Mouse (Mus musculus) adrenal gland, adult (tissue): ENCODE measurements at regions not wholly inside any gene's neighbourhood (a gene's known extent, or its start where the extent isn't known, plus 50 kb on each side); places are given as distances from the start of the nearest gene placed in this dataset.
"Not testable (repeated sequence)": the region's sequence is repeated elsewhere in the genome, so short reads cannot be mapped to it uniquely, and the experiment has no call there.

ENCODE experiments used
- DNase-seq, 2 experiments: peaks; one replicate each; pipeline ENCODE4 v3.0.0; 2022 to 2023; ENCODE audit warnings: low spot score in 1 of 2; ENCODE audit not compliant: inconsistent age in 2 of 2

DNA sequence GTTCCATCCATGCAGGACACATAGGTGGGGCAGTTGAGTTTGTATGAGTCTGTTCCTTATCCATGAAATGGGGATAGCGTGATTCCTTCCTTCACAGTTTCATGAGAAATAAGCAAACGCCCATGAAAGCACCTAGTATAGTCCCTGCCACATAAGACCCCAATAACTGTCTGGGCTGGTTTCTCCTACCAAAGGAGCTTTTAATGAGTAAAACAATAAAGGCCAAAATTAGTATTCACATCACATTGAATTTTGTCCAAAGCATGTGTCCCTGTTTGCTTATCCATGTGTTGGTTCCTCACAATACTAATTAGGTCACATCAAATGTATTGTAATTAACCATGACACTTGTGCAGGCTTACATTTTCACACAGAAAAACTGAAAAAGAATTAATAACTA, 221.3 kb downstream of the Prdm13 start:
- DNase-seq: no peak

DNA sequence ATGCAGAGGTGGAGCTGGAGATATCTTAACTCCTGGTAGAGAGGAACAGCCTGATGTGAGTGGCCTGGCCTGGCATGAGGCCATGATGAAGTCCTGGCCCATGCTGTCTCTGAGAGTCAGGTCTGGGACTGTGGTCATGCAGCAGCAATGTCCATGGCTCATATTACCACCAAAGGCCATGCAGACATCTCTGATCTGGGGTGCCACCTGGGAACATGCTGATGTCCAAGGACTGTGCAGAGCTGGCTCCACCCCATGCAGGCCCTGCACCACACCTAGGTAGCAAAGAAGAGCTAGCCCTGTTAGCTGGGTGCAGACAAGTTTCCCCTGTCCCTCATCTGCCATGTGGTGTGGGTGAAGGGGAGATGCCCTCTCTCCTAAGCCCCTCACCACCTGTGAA, 244.5 kb downstream of the Prdm13 start:
- DNase-seq: no peak

DNA sequence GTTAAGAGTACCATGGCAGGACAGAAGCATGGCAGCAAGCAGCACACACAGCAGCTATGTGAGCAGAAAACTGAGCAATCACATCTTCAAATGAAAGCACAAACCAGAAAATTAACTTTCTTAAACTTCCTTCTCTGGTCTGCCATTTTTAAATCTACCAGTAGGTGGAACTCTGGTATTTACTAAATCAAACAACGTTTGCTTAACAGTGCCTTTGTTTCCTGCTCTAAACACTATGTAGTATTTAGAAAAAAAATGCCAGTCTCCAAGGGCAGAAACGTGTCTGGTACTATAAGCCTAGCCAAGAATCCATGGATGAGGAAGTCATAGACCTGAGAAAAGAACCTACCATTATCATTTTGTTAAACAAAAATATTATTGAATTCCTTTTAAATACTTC, 249.1 kb downstream of the Prdm13 start:
- DNase-seq: no peak

DNA sequence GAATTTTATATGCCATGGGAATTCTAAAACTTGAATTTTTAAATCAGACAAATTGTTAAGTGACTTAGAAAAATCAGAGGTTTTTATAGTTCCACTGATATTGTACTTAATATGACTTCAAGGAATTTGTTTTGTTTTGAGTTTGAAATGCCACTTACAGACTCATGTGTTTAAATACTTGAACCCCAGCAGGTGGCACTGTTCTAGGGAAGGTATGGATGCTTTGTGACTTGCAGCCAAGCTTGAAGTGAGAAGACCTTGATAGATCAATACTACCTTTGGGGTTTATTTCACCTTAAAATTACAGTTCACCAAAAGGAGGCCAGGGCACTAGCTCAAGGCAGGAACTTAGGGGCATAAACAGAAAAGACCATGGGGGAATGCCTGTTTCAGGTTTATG, 277.9 kb downstream of the Prdm13 start:
- peak in 1 of 2 experiments; percentile 15 for DNase-seq

DNA sequence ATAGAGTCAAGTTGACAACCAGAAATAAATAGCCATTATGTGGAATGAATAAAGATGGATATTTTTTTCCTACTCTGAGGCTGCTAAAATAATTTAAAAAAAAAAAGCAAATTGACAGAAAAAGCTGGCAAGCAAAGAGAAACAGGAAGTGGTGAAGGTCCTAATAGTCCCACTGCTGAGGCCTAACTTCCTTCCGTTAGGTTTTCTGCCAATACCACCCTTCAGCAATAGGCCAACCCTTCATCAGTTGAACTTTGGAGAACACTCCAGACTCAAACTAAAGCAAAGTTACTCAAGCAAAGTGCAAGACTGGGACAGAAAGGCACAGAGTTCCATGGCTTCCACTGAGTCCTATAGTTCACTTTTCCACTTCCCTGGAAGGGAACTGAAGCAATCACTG, 316.4 kb downstream of the Prdm13 start:
- no peak for DNase-seq

DNA sequence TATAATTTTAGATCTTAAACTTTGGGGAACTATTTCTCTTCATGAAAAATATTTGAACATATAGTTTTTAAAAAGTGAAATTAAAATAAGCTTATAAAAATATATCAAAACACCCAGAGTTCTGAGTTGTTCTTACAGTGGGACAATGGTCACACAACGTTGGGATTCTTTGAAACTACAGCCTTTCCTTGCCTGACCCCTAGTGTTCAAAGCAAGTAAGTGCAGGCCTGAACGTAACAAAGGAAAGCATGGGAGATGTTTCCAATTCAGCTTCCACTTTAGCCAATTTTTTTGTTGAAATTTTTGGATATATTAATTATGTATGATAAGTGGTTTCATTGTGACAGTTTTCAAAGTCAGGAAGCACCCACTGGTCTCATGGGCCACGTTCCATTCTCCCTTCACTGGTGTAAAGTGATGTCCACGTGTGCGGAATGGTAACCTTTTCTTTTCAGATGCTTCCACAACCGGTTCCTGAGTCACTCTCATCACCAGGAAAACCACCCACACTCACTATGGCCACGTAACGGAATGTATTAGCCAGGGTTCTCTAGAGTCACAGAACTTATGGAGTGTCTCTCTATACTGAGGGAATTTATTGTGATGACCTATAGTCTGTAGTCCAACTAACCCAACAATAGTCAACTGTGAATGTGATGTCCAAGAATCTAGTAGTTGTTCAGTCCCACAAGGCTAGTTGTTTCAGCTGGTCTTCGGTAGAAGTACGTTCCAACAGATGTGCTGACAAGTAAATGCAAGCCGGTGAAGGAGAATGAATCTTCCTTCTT, 317.3 kb downstream of the Prdm13 start:
- DNase-seq: peak in 1 of 2 experiments; percentile 62

DNA sequence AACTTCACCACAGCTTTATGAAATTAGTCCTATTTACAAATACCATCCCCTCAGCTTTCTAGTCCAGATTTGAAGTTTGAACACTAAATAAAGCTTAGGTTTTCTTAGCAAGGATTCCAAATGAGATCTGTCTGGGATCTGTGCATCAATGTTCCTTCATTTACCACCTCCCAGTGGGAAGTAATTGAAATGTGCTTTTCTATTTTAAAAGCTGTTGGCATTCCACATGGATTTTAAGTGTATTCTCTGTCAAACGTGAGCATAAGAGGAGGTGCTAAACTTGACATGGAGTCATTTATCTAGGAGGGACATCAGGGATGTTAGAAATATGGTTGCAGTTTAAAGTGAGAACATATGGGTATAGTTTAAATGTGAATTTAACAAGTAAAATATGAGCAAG, 364.0 kb downstream of the Prdm13 start:
- DNase-seq: no peak

DNA sequence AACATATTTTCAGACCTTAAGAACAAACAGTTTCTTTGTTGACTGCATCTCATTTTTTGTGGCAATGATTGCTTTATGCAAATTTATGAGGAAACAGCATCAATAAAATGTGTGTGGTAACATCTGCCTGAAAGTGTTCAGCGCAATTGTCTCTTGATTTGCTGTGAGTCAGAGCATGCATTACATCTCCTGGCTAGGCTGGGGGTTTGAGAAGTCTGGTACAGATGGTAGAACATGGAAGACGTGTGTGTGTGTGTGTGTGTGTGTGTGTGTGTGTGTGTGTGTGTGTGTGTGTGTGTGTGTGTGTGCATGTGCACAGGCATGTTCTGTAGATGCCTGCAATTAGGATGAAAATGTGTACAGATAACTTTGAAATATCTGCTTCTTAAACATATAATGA, 376.5 kb downstream of the Prdm13 start:
- not testable (repeated sequence) for DNase-seq

DNA sequence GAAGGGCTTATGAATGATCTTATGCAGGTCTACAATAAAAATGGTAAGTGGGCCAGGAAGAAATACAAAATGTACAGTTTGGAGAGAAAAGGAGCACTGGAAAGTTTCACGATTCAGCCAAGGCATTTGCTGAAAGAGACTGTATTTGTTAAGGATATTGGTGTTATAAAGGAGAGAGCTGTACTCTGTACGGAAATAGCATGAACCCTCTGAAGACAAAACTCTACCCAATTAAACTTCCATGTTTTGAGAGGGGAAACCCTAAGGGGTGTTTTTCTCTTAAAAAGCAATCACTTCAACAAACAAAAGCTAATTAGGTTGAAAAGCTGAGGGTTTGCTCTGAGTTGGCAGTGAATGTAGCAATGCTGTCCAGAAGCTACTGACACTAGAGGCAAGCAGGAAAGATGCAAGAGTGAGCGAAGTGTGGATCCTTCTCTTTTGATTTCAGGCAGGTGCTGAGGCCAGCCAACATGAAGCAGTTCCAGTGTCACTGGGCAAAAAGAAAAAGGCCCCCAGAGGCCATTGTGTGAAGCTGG, 378.2 kb downstream of the Prdm13 start:
- peak in 1 of 2 experiments; percentile 7 for DNase-seq

DNA sequence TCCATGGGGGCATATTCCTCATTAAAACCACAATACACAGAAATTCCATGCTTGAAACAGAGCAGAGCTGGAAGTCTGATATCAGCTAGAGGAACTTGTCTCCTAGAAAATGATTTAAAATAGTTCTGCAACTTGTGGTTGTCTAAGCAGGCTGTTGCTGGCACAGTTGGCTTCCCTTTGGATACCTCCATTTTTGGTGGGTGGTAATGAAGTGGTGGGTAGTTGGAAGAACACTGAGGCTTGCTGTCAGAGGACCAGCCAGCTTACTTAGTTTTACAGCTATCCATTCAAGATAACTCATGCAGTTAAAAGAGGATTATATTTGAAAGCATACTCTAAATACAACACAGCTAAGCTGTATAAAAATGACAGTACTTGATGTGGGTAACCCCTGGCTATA, 385.6 kb downstream of the Prdm13 start:
- no peak for DNase-seq

DNA sequence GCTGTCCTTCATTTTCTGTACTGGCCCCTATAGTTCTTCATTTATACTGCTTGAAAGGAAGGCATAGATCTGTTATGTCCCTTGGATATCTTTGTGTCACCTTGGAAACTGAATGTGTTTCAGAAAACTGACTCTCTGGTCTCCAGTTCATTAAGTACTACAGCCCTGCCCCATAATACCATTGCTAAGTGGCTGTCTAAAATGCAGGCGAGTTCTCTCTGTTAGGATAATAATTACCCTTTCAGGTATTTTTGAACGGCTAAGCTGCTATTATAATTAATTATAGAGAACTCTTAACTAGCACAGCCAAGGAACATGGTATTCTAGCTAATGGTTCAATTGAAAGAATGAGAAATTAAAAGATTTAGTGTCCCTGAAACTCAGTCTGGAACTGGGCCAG, 418.5 kb downstream of the Prdm13 start:
- DNase-seq: no peak

DNA sequence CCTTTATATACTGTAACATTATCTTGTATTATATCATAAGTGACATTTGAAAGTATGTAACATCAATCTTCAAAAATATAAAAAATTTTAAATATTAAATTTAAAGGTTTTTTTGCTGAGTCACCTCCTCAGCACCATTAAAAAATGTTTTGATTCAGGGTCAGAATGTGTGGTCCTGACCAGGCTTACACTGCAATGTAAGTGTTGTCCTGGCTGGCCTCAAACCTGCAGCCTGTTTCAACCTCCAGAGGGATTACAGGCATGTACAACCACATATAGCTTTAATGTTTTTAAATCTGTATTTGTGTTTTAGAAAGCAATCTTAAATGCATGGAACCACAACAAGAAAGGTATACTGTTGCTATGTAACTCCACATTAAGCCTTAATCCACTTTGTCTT, 418.9 kb downstream of the Prdm13 start:
- no peak for DNase-seq

DNA sequence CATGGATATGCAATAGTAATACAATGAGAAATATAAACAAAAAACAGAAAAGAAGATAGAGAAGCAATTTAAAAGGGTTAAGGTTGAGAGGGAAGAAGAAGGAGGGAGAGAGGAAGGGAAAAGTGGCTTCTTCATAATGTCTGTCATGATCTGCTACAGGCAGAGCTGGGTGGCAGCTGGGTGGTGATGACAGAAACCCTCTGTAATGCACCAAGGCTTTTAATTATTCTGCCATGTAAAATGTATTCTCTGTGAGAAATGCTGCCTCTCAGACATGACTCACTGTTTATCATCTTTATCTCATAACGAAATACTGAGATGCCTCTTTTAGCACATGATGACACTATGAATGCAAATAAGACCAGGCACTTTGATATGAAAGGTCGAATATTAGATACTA, 435.4 kb downstream of the Prdm13 start:
- no peak for DNase-seq

DNA sequence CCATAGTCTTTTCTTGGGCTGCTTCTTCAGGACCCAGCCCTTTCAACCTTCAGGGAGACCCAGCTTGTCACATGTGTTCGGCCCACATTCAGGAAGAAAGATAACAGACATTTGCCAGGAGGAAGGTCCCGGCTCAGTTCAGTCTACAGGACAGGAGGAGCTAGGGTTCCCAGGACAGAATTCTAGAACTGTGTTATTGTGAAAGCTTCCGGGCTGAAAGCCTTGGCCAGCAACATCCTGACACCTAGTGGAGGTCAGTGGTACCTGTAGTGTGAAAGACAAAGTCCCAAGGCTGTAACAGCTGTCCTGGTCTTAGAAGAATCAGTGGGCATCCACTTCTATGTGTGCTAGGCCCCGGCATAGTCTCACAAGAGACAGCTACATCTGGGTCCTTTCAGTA, 463.1 kb downstream of the Prdm13 start:
- DNase-seq: peak; percentile 10 to 64

DNA sequence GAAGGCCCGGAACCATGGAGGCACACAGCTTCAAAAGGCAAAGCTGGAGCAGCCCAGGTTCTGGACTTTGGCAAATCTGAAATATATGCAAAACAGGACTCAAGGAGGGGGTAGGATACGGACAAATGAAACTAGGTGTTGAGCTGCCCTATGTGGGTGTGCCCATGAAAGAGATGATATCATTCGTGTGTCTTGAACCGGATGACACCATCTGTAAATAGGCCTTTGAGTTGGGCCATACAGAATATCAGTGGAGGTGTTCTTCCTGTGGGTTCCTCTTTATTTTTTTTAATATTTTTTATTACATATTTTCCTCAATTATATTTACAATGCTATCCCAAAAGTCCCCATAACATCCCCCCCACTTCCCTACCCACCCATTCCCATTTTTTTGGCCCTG, 478.1 kb downstream of the Prdm13 start:
- DNase-seq: no peak

DNA sequence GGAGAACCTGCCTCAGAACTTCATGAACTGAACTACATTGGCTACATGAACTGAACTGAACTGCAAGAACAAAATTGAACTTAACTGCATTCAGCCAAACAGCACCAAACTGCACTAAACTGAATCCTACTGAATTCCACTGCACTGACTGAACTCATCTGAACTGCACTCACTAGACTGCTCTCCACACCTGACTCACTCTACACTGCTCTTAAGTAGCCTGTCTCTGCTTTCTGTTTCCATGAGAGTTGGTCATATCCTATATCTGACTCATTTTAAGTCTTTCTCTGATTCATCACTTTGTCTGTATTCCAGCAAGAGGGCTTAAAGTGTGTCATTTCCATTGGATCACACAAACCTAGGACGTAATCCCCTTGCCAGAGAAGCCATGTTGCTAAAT, 490.1 kb downstream of the Prdm13 start:
- DNase-seq: no peak

DNA sequence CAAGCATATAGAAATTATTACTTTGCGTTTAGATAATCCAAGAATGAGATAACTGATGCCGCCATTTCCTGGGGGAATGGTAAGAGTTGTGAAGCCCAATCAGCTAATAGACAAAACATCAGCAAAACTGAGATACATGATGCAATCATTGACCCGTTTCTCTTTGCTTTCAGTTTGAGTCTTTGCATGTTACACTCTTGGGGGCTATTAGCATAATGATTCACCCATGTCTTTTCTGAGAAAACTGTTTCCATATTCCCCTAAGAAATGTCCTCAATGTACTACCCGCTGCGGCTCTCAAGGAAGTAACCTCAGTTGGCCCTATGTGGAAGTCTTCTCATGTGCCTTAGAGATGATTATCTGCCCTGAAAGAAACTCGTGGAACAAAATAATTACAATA, 512.0 kb downstream of the Prdm13 start:
- DNase-seq: no peak

DNA sequence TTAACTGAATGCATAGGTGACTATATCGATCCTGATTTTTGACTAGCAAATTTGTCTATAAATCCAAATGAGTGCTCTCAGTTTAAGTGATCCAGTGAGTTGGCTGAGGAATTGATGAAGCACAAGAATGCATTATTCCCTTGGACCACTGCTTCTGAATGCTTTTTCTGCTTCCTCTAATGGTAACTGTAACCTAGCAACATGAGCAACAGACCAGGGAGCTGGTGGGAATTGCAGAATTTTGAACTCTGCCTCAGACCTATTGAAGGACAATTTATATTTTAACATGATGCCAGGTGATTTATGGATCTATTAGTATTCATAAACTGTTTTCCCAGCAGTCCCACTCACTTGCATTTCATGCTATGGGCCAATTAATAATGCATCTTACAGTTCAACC, 512.7 kb downstream of the Prdm13 start:
- DNase-seq: no peak

DNA sequence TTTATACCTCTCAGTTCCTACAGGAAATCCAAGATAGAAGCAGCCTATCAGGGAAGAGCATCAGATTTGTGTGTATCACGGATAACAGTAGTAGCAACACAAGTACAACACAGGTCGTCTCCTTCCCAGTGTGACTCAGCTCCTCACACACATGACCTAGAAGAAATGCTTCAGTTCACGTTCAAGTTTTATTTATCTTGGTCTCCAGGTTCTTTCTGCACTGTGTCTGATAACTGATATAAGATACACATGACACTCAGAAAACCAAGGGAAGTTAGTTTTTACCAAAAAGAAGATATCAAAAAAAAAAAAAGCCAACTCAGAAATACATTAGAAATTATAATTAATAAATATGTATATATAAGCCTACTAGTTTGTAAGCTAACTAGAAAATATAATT, 515.0 kb downstream of the Prdm13 start:
- DNase-seq: no peak

DNA sequence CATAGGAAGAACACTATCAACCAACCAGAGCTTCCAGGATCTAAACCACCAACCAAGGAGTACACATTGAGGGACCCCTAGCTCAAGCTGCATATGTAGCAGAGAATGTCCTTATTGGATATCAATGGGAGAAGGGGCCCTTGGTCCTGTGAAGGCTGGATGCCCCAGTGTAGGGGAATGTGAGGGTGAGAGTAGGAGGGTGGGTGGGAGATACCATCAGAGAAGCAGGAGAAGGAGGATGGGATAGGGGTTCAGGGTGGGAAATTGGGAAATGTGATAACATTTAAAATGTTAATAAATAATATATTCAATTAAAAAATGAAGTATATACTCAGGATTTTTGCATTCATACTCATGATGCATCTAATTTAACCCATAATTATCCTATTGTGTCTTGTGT, 523.6 kb downstream of the Prdm13 start:
- DNase-seq: no peak

DNA sequence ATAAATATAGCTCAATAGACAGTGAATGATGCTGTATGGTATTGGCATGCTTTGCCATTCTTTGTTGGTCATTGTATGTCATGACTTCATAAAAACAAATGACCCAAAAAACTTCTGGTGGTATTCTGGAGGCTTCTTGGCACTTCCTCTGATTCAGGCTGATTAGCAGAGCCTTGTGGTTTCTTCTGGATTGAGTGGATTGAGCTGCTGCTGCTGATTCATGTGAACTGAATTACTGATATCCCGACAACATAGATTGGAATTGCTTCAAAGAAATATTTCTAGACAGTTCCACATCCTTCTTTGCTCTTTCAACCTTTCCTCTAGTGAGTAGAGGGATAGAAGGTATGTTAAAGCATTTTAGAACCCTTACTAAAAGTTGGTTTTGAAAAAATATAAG, 559.9 kb downstream of the Prdm13 start:
- DNase-seq: no peak

DNA sequence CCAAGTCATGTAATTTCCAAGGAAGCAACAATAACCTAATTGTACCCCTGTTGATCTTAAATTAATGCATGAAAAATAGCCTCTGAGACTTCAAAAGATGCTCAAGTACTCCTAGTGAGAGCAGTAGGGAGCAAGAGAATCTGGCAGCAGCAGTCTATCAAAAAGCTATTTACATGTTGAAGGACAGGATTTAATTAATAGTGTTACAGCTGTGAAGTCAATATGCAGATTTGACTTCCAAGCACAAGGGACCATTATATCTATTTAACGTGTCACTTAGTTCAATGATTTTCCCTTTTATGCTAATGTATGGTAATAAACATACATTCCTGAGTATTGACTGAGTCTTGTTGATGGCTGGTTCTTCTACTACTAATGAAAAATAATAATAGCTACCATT, 590.0 kb downstream of the Prdm13 start:
- no peak for DNase-seq

DNA sequence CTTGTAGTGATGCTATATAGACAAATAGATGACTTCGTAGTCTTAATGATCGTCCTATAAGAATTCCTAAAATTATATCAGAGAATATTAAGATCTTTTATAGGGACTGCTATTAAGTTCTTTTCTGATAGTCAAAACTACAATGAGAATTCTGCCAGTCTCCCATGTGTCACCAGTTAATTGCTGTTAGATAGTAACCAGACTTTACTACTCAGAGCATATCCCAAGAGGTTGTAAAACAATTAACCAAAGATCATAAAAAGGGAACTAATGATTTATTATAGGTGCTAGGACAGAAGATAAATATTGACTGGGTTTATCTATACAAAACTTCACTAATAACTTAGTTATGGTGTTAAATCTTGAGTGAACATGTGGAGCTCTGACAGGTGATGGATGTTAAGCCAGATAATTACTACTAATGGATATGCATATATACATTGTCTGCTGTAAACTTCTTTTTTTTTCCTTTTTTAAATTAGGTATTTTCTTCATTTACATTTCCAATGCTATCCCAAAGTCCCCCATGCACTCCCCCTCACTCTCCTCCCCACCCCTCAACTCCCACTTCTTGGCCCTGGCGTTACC, 615.5 kb downstream of the Prdm13 start:
- DNase-seq: no peak
